Mouse (Mus musculus): ENCODE results near the gene Fggy. TPM values are rescaled to one million over a fixed set of nuclear protein-coding genes. Genes with fewer than 3 reads are reported as not detected.

Gene Fggy
- polyA plus RNA-seq, 1 experiment from 2014 or later, result 8.1 TPM

GRCm38 (mm10) chr4:95899926-95900712 lies 342.8 kb downstream of the Fggy start:
- Histone ChIP-seq H3K36me3 (no peaks in the 10 kb centered on the region), H3K4me2 (no peak overlapping the region), H3K9me3 (no peaks in the 10 kb centered on the region), H3K27me3 (no peaks in the 10 kb centered on the region), H3K4me3 (no peak overlapping the region), H3K9ac (no peak overlapping the region), H3K27ac (no peak overlapping the region; the same call in 1 of the 2 replicates), H3K4me1 (peaks cover 53% of the 10 kb centered on the region)
- 48% methylated on average over 4 of the region's 4 CpGs for WGBS
- ATAC-seq (ENCODE audit: borderline replicate concordance, extremely low read depth, low FRiP score, low TSS enrichment), result no peak

DNA sequence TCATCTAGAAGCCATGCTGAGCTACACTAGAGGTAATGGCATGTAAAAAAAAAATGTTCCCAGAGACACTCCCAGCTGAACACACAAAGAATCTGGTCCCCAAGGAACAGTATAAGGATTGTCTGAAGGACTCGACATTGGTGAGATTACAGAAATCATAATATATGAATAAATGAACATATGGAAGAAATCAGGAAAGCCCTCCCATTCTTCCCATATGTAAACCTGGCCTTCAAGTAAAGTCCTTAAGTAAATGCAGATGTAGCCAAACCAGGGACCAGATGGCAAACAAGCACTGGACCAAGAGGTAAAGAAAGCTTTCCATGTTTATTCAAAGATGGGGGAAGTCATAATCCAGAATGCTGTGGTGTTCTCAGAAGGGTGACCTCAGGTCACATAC lies 343.5 kb downstream of the Fggy start:
- WGBS, result 26% methylated on average over 1 of the region's 1 CpGs

DNA sequence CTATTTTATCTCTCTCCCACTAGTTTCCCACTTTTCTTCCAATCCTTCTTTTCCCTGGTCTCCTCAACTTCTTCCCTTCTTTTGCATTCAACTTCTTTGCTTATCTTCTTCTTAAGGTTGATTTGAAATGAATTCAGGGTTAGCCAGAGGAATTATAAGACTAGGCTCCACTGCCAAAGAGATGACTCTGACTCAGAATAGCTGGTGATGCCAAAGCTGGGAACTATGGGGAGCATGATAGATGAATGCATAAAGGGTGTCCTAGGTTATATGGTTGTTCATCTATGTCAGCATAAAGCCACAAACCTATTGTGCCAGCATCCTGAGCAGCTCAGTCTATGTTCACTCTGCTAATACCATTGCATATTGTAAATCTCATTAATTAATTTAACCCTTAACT lies 348.8 kb downstream of the Fggy start:
- Histone ChIP-seq H3K9ac (no peak overlapping the region), H3K36me3 (no peaks in the 10 kb centered on the region), H3K27me3 (no peaks in the 10 kb centered on the region), H3K4me3 (no peak overlapping the region), H3K4me1 (no peaks in the 10 kb centered on the region), H3K4me2 (no peak overlapping the region), H3K9me3 (no peaks in the 10 kb centered on the region), H3K27ac (no peak overlapping the region)
- ATAC-seq (ENCODE audit: borderline replicate concordance, extremely low read depth, low FRiP score, low TSS enrichment), result no peak

More for the DNA sequence above, 343.5 kb downstream of the Fggy start:
- Histone ChIP-seq H3K4me1 (peaks cover 48% of the 10 kb centered on the region), H3K27me3 (no peaks in the 10 kb centered on the region), H3K9ac (no peak overlapping the region), H3K27ac (no peak overlapping the region), H3K4me2 (no peak overlapping the region), H3K4me3 (no peak overlapping the region), H3K9me3 (no peaks in the 10 kb centered on the region), H3K36me3 (no peaks in the 10 kb centered on the region)
- no peak for ATAC-seq (ENCODE audit: borderline replicate concordance, extremely low read depth, low FRiP score, low TSS enrichment)

- Histone ChIP-seq H3K9ac (no peak overlapping the region), H3K27ac (no peak overlapping the region), H3K9me3 (no peaks in the 10 kb centered on the region), H3K27me3 (no peaks in the 10 kb centered on the region), H3K4me1 (no peaks in the 10 kb centered on the region), H3K4me3 (no peak overlapping the region), H3K36me3 (no peaks in the 10 kb centered on the region), H3K4me2 (no peak overlapping the region)
- 25% methylated on average over 2 of the region's 2 CpGs for WGBS
- peak; percentile 69; the same call in 1 of the 2 replicates for ATAC-seq (ENCODE audit: borderline replicate concordance, extremely low read depth, low FRiP score, low TSS enrichment)
Observed at GRCm38 (mm10) chr4:95909689-95910654, 352.7 kb downstream of the Fggy start.

DNA sequence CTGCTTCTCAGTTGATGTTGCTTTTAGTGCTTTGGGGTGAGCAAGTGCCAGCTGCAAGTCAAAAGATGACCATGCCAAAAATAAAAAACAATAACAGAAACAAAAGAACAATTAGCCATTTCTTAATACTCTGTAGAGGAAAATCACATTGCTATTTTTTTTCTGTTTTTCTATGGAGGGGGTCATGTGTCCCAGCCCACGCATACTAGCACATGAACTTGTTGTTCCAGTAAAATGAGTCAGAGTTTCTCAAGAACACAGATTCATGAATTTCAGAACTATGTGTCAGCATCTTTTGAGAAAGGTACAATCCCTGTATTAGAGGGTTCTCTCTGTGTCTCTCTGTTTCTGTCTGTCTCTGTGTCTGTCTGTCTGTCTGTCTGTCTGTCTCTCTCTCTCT lies 355.7 kb downstream of the Fggy start:
- ATAC-seq (ENCODE audit: borderline replicate concordance, extremely low read depth, low FRiP score, low TSS enrichment), result no peak
- Histone ChIP-seq H3K36me3 (no peaks in the 10 kb centered on the region), H3K4me3 (no peak overlapping the region), H3K27me3 (no peaks in the 10 kb centered on the region), H3K9ac (no peak overlapping the region), H3K27ac (no peak overlapping the region), H3K9me3 (no peaks in the 10 kb centered on the region), H3K4me2 (no peak overlapping the region), H3K4me1 (0 out of 2 replicates have a peak, but pooled peaks cover 2% of the 10 kb centered on the region)
- WGBS, result 89% methylated on average over 1 of the region's 1 CpGs

- H3K36me3 ChIP-seq, result no peaks in the 10 kb centered on the region
- ATAC-seq (ENCODE audit: borderline replicate concordance, extremely low read depth, low FRiP score, low TSS enrichment), result no peak
- no peaks in the 10 kb centered on the region for H3K27me3 ChIP-seq
- H3K27ac ChIP-seq, result no peak overlapping the region
- 0 out of 2 replicates have a peak, but pooled peaks cover 6% of the 10 kb centered on the region for H3K4me1 ChIP-seq
- no peak overlapping the region for H3K4me3 ChIP-seq
- no peak overlapping the region for H3K9ac ChIP-seq
- no peaks in the 10 kb centered on the region for H3K9me3 ChIP-seq
- H3K4me2 ChIP-seq, result no peak overlapping the region
- WGBS, result 67% methylated on average over 8 of the region's 8 CpGs
Observed at GRCm38 (mm10) chr4:95915628-95916579, 358.6 kb downstream of the Fggy start.

- Histone ChIP-seq H3K9ac (no peak overlapping the region), H3K9me3 (no peaks in the 10 kb centered on the region), H3K4me1 (0 out of 2 replicates have a peak, but pooled peaks cover 6% of the 10 kb centered on the region), H3K27me3 (no peaks in the 10 kb centered on the region), H3K27ac (no peak overlapping the region), H3K4me3 (no peak overlapping the region), H3K4me2 (no peak overlapping the region), H3K36me3 (no peaks in the 10 kb centered on the region)
- no peak for ATAC-seq (ENCODE audit: borderline replicate concordance, extremely low read depth, low FRiP score, low TSS enrichment)
- WGBS, result 65% methylated on average over 6 of the region's 6 CpGs
Observed at GRCm38 (mm10) chr4:95917703-95918102, 360.4 kb downstream of the Fggy start.

- no peaks in the 10 kb centered on the region for H3K9me3 ChIP-seq
- ATAC-seq (ENCODE audit: borderline replicate concordance, extremely low read depth, low FRiP score, low TSS enrichment), result no peak
- H3K4me2 ChIP-seq, result no peak overlapping the region
- 60% methylated on average over 4 of the region's 4 CpGs for WGBS
- no peaks in the 10 kb centered on the region for H3K36me3 ChIP-seq
- no peak overlapping the region for H3K4me3 ChIP-seq
- H3K27ac ChIP-seq, result no peak overlapping the region
- H3K27me3 ChIP-seq, result no peaks in the 10 kb centered on the region
- H3K9ac ChIP-seq, result no peak overlapping the region
- 0 out of 2 replicates have a peak, but pooled peaks cover 6% of the 10 kb centered on the region for H3K4me1 ChIP-seq
Observed at GRCm38 (mm10) chr4:95920448-95920847, 363.1 kb downstream of the Fggy start.

- WGBS, result 6% methylated on average over 7 of the region's 7 CpGs
- H3K9me3 ChIP-seq, result no peaks in the 10 kb centered on the region
- no peaks in the 10 kb centered on the region for H3K27me3 ChIP-seq
- peak; percentile 72; the same call in 1 of the 2 replicates for ATAC-seq (ENCODE audit: borderline replicate concordance, extremely low read depth, low FRiP score, low TSS enrichment)
- no peak overlapping the region for H3K4me3 ChIP-seq
- no peak overlapping the region; the same call in 1 of the 2 replicates for H3K4me2 ChIP-seq
- H3K9ac ChIP-seq, result no peak overlapping the region
- H3K4me1 ChIP-seq, result no peaks in the 10 kb centered on the region
- H3K36me3 ChIP-seq, result no peaks in the 10 kb centered on the region
- H3K27ac ChIP-seq, result 0 out of 2 replicates have a peak overlapping the region, but pooled peaks have one; percentile 38
Observed at GRCm38 (mm10) chr4:95924210-95925184, 367.2 kb downstream of the Fggy start.

DNA sequence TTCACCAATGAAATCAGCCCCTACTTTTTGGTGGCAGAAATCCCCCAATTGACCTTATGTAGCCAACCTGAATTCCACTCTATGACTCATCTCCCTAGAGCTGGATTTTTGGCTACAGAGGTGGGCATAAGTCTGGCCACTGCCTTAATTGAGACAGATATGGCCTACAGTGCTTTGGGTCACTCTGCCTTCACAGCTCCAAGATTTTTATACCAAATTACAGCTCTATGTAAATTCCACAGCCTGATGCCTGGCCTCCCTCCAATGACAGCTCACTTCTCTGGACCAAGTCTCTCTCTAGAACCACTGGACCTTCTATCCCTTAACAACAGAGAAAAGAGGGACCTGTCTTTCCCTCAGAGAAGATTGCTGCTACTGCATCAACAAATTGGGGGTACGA lies 371.5 kb downstream of the Fggy start:
- H3K27ac ChIP-seq, result no peak overlapping the region
- H3K36me3 ChIP-seq, result no peaks in the 10 kb centered on the region
- no peak overlapping the region for H3K4me3 ChIP-seq
- no peak for ATAC-seq (ENCODE audit: borderline replicate concordance, extremely low read depth, low FRiP score, low TSS enrichment)
- no peak overlapping the region for H3K4me2 ChIP-seq
- 73% methylated on average over 1 of the region's 1 CpGs for WGBS
- H3K9me3 ChIP-seq, result no peaks in the 10 kb centered on the region
- no peak overlapping the region for H3K9ac ChIP-seq
- no peaks in the 10 kb centered on the region for H3K4me1 ChIP-seq
- no peaks in the 10 kb centered on the region for H3K27me3 ChIP-seq

All from lung, embryonic 15.5 days (tissue).